Mouse (Mus musculus): ENCODE measurements around the gene Mpst. TPM values are rescaled to one million over a fixed set of nuclear protein-coding genes. Genes with fewer than 3 reads are reported as not detected.

The Mpst gene
- polyA plus RNA-seq, 1 experiment from 2014 or later, result 2.7 TPM

DNA sequence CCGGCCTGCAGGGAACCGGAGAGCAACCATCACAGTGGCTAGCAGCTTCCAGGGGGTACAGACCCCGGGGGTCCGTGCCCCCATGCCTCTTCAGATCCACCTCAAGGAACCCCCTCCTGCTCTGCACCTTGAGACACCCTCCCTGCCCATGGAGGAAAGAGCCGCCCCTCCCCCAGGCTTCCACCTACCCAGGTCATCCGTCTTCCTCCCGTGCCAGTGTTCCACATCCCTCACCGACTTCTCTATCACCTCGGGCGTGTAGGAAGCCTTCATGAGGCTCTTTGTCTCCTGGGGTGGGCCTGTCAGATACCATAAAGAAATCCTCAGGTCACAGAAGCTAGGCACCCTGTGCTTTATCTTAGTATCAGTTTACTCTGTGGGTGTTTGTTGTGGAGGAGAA lies 27.7 kb upstream of the Mpst start:
- H3K9ac ChIP-seq (ENCODE audit: low read length), result no peak overlapping the region
- DNase-seq (ENCODE audit: low spot score), result no peak
- peaks cover 37% of the 10 kb centered on the region for H3K27me3 ChIP-seq (replicated peaks; ENCODE audit: control insufficient read depth, insufficient read depth, low read length)
- ATAC-seq (replicated peaks; ENCODE audit: low FRiP score, low TSS enrichment, low read depth), result no peak
- no peak overlapping the region for H3K27ac ChIP-seq (ENCODE audit: low read depth)
- H3K36me3 ChIP-seq (ENCODE audit: control insufficient read depth, insufficient read depth, low read length), result no peaks in the 10 kb centered on the region
- H3K4me2 ChIP-seq (ENCODE audit: low read length), result no peak overlapping the region
- no peaks in the 10 kb centered on the region for H3K4me1 ChIP-seq (replicated peaks; ENCODE audit: control insufficient read depth, insufficient read depth, low read length)
- WGBS, result 68% methylated on average over 10 of the region's 10 CpGs
- no peak overlapping the region for H3K4me3 ChIP-seq (ENCODE audit: low read depth, low read length)
- H3K9me3 ChIP-seq (ENCODE audit: control insufficient read depth, low read length), result 0 out of 2 replicates have a peak, but pooled peaks cover 4% of the 10 kb centered on the region

DNA sequence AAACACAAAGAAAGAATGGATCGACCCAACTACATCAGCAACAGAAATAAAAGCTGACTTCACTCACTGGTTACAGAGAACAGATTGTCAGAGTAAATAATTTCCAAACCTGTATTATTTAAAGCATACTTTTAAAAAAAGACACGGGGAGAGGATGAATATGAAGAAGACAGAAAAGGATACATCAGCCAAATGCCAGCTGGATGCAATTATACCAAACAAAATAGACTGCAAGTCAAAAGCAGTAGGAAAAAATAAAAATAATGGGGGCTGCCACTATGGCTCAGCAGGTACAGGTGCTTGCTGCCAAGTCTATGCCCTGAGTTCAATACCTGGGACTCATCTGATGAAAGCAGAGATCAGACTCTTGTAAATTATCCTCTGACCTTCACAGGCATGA lies 26.0 kb upstream of the Mpst start:
- ATAC-seq (replicated peaks; ENCODE audit: low FRiP score, low TSS enrichment, low read depth) (no peak), DNase-seq (ENCODE audit: low spot score) (no peak)
- H3K9me3 ChIP-seq (ENCODE audit: control insufficient read depth, low read length), result 0 out of 2 replicates have a peak, but pooled peaks cover 4% of the 10 kb centered on the region
- H3K27ac ChIP-seq (ENCODE audit: low read depth), result no peak overlapping the region
- no peaks in the 10 kb centered on the region for H3K36me3 ChIP-seq (ENCODE audit: control insufficient read depth, insufficient read depth, low read length)
- no peaks in the 10 kb centered on the region for H3K4me1 ChIP-seq (replicated peaks; ENCODE audit: control insufficient read depth, insufficient read depth, low read length)
- no peak overlapping the region for H3K4me3 ChIP-seq (ENCODE audit: low read depth, low read length)
- peaks cover 30% of the 10 kb centered on the region for H3K27me3 ChIP-seq (replicated peaks; ENCODE audit: control insufficient read depth, insufficient read depth, low read length)
- no peak overlapping the region for H3K9ac ChIP-seq (ENCODE audit: low read length)
- H3K4me2 ChIP-seq (ENCODE audit: low read length), result no peak overlapping the region
- WGBS, result 78% methylated on average over 2 of the region's 2 CpGs

DNA sequence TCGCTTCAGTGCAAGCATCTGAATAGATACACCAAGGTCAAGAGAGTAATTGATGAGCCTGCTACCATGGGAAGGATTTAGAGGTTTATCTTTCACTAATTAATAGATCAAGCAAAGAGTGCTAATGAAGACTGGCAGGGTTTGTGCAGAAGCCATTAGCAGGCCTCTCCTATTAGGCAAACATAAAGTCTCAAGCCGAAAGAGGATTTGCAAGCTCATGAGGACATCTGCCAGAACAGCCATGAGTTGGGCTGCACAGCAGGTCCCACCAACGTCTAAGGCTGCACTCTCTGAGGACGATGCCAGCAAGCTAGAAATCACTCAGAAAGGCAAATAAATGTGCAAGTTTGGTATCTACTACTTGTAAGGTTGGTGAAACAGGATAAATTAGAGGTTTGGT lies 25.5 kb upstream of the Mpst start:
- WGBS, result 68% methylated on average over 4 of the region's 4 CpGs
- no peak overlapping the region for H3K4me3 ChIP-seq (ENCODE audit: low read depth, low read length)
- peaks cover 24% of the 10 kb centered on the region for H3K27me3 ChIP-seq (replicated peaks; ENCODE audit: control insufficient read depth, insufficient read depth, low read length)
- H3K4me2 ChIP-seq (ENCODE audit: low read length), result no peak overlapping the region
- no peaks in the 10 kb centered on the region for H3K4me1 ChIP-seq (replicated peaks; ENCODE audit: control insufficient read depth, insufficient read depth, low read length)
- no peak for DNase-seq (ENCODE audit: low spot score)
- no peaks in the 10 kb centered on the region for H3K36me3 ChIP-seq (ENCODE audit: control insufficient read depth, insufficient read depth, low read length)
- 0 out of 2 replicates have a peak, but pooled peaks cover 4% of the 10 kb centered on the region for H3K9me3 ChIP-seq (ENCODE audit: control insufficient read depth, low read length)
- H3K9ac ChIP-seq (ENCODE audit: low read length), result no peak overlapping the region
- no peak for ATAC-seq (replicated peaks; ENCODE audit: low FRiP score, low TSS enrichment, low read depth)
- no peak overlapping the region for H3K27ac ChIP-seq (ENCODE audit: low read depth)

GRCm38 (mm10) chr15:78382115-78382514 lies 24.1 kb upstream of the Mpst start:
- H3K9me3 ChIP-seq (ENCODE audit: control insufficient read depth, low read length), result 0 out of 2 replicates have a peak, but pooled peaks cover 4% of the 10 kb centered on the region
- H3K27ac ChIP-seq (ENCODE audit: low read depth), result no peak overlapping the region
- H3K4me2 ChIP-seq (ENCODE audit: low read length), result no peak overlapping the region
- peaks cover 16% of the 10 kb centered on the region; the same call in 1 of the 2 replicates for H3K27me3 ChIP-seq (replicated peaks; ENCODE audit: control insufficient read depth, insufficient read depth, low read length)
- no peak for DNase-seq (ENCODE audit: low spot score)
- WGBS, result 94% methylated on average over 4 of the region's 4 CpGs
- no peak for ATAC-seq (replicated peaks; ENCODE audit: low FRiP score, low TSS enrichment, low read depth)
- no peak overlapping the region for H3K9ac ChIP-seq (ENCODE audit: low read length)
- no peak overlapping the region for H3K4me3 ChIP-seq (ENCODE audit: low read depth, low read length)
- no peaks in the 10 kb centered on the region for H3K36me3 ChIP-seq (ENCODE audit: control insufficient read depth, insufficient read depth, low read length)
- H3K4me1 ChIP-seq (replicated peaks; ENCODE audit: control insufficient read depth, insufficient read depth, low read length), result no peaks in the 10 kb centered on the region

DNA sequence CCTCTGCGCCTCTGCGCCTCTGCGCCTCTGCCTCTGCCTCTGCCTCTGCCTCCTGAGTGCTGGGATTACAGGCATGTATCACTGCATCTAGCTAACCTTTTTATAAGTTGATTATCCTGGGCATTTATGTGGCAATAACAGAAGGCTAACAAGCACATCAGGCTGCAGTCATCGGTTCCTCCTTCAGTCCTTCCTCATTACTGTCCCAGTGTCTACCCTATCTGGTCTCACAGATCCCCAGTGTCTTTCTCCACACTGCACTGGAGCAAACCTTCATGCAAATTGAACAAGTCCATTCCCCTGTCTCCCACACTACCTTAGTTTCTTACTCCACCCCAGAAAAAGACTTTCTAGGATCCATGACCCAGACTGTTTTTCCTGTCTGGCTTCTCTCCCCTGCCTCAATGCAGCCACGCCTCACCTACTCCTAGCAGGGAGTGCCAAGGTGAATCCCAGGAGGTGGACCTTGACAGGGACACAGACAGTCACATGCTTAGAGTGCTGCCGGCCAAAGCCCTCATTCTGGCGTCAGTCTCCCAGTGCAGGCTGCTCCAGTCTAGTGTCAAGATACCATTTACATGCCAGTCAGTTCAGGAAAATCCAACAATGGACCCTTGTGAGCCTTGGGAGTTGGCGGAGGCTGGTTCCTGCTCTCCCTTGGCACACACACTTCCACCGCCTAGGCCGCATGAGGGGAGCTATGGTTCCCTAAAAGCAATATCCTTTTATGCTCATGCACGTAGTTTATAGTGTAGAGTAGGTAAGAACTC lies 22.6 kb upstream of the Mpst start:
- 80% methylated on average over 11 of the region's 11 CpGs for WGBS
- no peak for DNase-seq (ENCODE audit: low spot score)

DNA sequence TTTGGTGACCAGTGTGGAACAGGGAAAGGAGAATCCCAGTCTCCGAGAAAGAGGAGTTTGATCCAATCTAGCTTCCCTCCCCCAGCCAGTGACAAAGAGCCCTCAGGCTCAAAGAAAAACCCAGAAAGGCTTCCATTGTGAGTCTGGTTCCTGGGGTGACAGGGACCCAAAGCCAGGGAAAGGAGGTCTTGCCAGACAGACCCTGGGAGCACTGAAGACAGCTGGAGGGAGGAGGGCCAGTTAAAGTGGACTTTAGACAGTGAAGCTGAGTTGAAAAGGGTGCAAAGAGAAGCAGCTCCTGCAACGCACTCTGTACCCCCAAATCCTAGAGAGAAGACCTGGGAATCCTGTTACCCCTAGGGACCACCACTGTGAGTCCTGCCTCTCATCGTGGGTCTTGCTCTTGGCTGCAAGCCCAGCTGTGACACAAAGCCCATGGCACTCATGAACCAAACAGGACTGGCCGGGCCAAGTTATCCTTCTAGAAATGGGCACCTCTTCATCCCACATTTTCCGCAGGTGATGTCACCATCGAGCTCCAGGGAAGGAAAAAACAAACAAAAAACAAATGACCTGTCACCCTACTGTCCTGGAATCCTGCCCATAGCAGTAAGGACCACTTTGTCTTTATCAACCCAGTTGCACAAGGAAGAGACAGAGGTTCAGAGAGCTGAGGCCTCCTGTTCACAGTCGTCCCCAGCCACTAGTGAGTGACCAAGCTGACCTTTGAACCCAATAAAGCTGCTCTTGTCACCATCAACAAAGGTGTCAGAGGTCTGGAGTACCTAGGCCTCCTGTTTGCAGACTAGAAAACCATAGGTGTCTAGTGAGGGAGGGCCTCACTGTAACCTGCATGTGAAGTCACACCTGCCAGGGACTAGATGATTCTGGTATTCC lies 21.7 kb upstream of the Mpst start:
- Histone ChIP-seq H3K27ac (ENCODE audit: low read depth) (no peak overlapping the region), H3K27me3 (replicated peaks; ENCODE audit: control insufficient read depth, insufficient read depth, low read length) (0 out of 2 replicates have a peak, but pooled peaks cover 8% of the 10 kb centered on the region), H3K4me1 (replicated peaks; ENCODE audit: control insufficient read depth, insufficient read depth, low read length) (no peaks in the 10 kb centered on the region), H3K9me3 (ENCODE audit: control insufficient read depth, low read length) (no peaks in the 10 kb centered on the region), H3K4me2 (ENCODE audit: low read length) (no peak overlapping the region), H3K36me3 (ENCODE audit: control insufficient read depth, insufficient read depth, low read length) (no peaks in the 10 kb centered on the region), H3K9ac (ENCODE audit: low read length) (no peak overlapping the region), H3K4me3 (ENCODE audit: low read depth, low read length) (no peak overlapping the region)
- no peak for DNase-seq (ENCODE audit: low spot score)
- no peak for ATAC-seq (replicated peaks; ENCODE audit: low FRiP score, low TSS enrichment, low read depth)
- 67% methylated on average over 7 of the region's 7 CpGs for WGBS

More for the DNA sequence above, 22.6 kb upstream of the Mpst start:
- no peak for ATAC-seq (replicated peaks; ENCODE audit: low FRiP score, low TSS enrichment, low read depth)
- H3K9me3 ChIP-seq (ENCODE audit: control insufficient read depth, low read length), result 0 out of 2 replicates have a peak, but pooled peaks cover 4% of the 10 kb centered on the region
- H3K4me3 ChIP-seq (ENCODE audit: low read depth, low read length), result no peak overlapping the region
- H3K4me1 ChIP-seq (replicated peaks; ENCODE audit: control insufficient read depth, insufficient read depth, low read length), result no peaks in the 10 kb centered on the region
- 0 out of 2 replicates have a peak, but pooled peaks cover 8% of the 10 kb centered on the region for H3K27me3 ChIP-seq (replicated peaks; ENCODE audit: control insufficient read depth, insufficient read depth, low read length)
- no peak overlapping the region for H3K27ac ChIP-seq (ENCODE audit: low read depth)
- H3K4me2 ChIP-seq (ENCODE audit: low read length), result no peak overlapping the region
- H3K36me3 ChIP-seq (ENCODE audit: control insufficient read depth, insufficient read depth, low read length), result no peaks in the 10 kb centered on the region
- no peak overlapping the region for H3K9ac ChIP-seq (ENCODE audit: low read length)

- no peak for ATAC-seq (replicated peaks; ENCODE audit: low FRiP score, low TSS enrichment, low read depth)
- Histone ChIP-seq H3K27ac (ENCODE audit: low read depth) (no peak overlapping the region), H3K9me3 (ENCODE audit: control insufficient read depth, low read length) (no peaks in the 10 kb centered on the region), H3K9ac (ENCODE audit: low read length) (no peak overlapping the region), H3K4me3 (ENCODE audit: low read depth, low read length) (no peak overlapping the region), H3K4me1 (replicated peaks; ENCODE audit: control insufficient read depth, insufficient read depth, low read length) (no peaks in the 10 kb centered on the region), H3K27me3 (replicated peaks; ENCODE audit: control insufficient read depth, insufficient read depth, low read length) (0 out of 2 replicates have a peak, but pooled peaks cover 4% of the 10 kb centered on the region), H3K36me3 (ENCODE audit: control insufficient read depth, insufficient read depth, low read length) (no peaks in the 10 kb centered on the region), H3K4me2 (ENCODE audit: low read length) (no peak overlapping the region)
- WGBS, result 76% methylated on average over 1 of the region's 1 CpGs
- no peak for DNase-seq (ENCODE audit: low spot score)
Observed at GRCm38 (mm10) chr15:78385564-78385963, 20.7 kb upstream of the Mpst start.

DNA sequence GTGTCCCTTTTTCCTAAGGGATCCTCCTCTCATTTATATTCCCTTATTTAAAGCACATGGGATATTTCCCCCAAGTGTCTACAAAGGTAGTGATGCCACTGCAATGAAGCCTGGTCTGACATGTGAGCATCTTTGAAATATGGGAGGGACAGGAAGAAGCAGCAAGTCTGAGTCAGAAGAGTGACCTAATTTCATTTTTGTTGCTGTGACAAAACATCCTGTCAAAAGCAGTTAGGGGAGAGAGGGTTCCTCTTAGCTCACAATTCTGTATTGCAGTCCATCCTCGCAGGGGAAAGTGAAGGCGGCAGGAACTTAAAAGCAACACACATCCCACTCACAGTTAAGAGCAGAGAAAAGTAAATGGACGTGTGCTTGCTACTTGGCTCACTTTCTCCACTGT lies 15.4 kb upstream of the Mpst start:
- Histone ChIP-seq H3K27ac (ENCODE audit: low read depth) (no peak overlapping the region), H3K4me2 (ENCODE audit: low read length) (no peak overlapping the region), H3K9ac (ENCODE audit: low read length) (no peak overlapping the region), H3K36me3 (ENCODE audit: control insufficient read depth, insufficient read depth, low read length) (no peaks in the 10 kb centered on the region), H3K4me1 (replicated peaks; ENCODE audit: control insufficient read depth, insufficient read depth, low read length) (no peaks in the 10 kb centered on the region), H3K9me3 (ENCODE audit: control insufficient read depth, low read length) (no peaks in the 10 kb centered on the region), H3K4me3 (ENCODE audit: low read depth, low read length) (no peak overlapping the region), H3K27me3 (replicated peaks; ENCODE audit: control insufficient read depth, insufficient read depth, low read length) (peaks cover 8% of the 10 kb centered on the region; the same call in 1 of the 2 replicates)
- 79% methylated on average over 3 of the region's 3 CpGs for WGBS
- ATAC-seq (replicated peaks; ENCODE audit: low FRiP score, low TSS enrichment, low read depth) (no peak), DNase-seq (ENCODE audit: low spot score) (no peak)

All from intestine, embryonic 14.5 days (tissue).